Mouse (Mus musculus) c-Kit-positive CD71-positive TER-119-positive erythroid progenitor cells, embryonic 14.5 days (primary cell): ENCODE measurements around the gene Ppp6c.
"Not testable (repeated sequence)": the region's sequence is repeated elsewhere in the genome, so short reads cannot be mapped to it uniquely, and the experiment has no call there.

ENCODE experiments used
- DNase-seq: peaks from one replicate; pipeline ENCODE4 v3.0.0-alpha.2; 2013; ENCODE audit warnings: low spot score

The Ppp6c gene

DNA sequence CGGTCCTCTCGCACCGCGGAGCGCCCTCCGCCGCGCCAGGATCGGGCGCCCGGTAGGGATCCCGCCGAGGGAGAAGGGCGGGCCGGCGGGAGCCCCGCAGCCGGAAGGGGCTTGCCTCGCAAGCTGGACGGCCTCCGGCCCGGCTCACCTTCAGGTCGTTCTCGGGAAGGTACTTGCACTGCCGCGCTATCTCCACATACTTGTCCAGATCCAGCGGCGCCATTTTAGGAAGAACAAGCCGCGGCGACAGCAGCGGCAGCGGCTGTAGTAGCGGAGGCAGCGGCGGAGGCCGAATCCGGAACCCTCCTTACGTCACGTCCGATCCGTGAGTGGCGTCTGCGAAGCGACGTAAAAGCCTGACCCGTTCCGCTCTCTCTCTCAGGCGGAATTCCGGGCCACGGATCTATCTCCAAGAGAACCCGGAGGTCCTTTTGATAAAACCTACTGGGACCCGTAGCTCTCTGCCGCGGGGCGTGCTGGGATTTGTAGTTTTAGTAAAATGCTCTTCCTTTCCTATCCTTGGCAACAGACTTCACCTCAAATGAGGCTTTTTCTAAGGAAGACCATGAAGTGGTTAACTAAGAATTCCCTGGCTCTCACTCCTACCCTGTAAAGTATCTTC is at the start of gene Ppp6c:
TSS of gene Ppp6c (minus strand) at position 433 of the 622 bp plus-strand sequence.
- DNase-seq = peak; percentile 93

DNA sequence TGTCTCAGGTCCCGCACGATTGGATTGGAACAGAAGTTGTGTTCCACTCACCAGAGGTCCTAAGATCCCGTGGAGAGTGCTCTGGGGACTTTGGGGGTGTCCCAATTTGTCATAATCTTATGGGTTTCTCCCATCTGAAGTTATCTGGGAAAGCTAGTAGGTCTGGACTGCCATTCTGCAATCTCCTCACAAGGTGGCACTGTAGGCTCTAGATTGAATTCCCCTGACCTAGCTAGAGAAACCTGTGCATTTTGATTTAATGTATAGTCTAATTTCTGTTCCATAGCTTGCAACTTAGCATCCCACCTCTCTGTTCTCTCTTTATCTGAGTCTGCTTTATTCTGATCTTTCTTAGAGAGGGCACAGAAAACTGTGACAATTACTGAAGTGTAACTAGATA is 42.1 kb upstream of the Ppp6c start:
- DNase-seq = peak; percentile 57

DNA sequence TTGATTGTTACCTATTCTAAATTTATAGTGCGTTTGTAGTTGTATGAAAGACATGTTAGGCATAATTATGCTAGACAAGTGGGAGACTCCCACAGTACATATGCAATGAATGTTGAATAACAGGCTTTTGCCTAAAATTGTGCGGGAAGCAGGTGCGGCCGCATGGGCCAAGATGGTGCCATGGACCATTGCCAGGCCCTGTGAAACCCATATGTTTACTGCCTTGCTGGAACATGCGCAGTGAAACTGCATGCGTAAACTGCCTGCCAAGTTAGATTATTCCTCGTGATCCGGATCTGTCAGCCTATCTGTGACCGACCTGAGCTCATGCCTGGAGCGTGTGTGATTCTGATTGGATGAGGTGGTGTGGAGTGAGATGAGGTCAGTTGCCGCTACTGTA is 26.0 kb upstream of the Ppp6c start:
- not testable (repeated sequence) for DNase-seq

DNA sequence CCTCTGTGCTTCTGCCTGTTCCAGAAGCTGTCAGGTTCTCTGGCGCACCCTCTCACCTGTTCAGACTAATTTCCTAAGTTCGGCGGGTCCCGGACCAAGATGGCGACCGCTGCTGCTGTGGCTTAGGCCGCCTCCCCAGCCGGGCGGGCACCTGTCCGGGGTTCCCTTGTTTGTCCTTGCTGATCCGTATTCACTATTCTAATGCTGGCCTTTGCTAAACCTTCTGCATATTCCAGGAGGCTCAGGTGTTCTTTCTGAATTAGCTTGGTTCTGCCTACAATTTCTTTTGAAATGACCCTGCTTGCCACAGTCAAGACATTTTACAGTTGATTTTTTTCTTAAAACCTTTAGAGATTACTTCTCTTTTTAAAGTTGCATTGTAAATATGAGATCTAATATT is 20.6 kb upstream of the Ppp6c start:
- DNase-seq = not testable (repeated sequence)

DNA sequence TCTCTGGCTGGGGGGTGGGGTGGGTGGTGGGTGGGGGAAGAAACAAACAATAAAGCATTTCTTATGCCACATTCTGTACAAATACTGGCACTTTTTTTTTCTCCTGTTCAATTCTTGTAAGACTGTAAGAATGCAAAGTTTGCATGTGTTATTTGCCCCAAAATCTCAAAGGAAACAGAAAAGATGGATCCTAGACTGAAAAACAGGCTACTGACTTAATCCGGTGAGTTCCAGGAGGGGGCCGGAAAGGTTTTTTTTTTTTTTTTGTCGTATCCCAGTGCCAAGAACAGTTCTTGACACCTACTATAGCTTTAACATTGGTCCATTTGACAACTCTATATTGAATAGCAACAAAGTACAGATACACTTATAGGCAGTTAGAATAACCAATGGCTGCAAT is 480 bp upstream of the Ppp6c start:
- DNase-seq = no peak

GRCm38 (mm10) chr2:39225331-39226018 is 776 bp downstream of the Ppp6c start:
- peak; percentile 31 for DNase-seq

- peak; percentile 21 for DNase-seq
Measured at GRCm38 (mm10) chr2:39224621-39225020, 1.6 kb downstream of the Ppp6c start.

- no peak for DNase-seq
Measured at GRCm38 (mm10) chr2:39220010-39220409, 6.2 kb downstream of the Ppp6c start.

- DNase-seq = no peak
Measured at GRCm38 (mm10) chr2:39219034-39219433, 7.2 kb downstream of the Ppp6c start.

DNA sequence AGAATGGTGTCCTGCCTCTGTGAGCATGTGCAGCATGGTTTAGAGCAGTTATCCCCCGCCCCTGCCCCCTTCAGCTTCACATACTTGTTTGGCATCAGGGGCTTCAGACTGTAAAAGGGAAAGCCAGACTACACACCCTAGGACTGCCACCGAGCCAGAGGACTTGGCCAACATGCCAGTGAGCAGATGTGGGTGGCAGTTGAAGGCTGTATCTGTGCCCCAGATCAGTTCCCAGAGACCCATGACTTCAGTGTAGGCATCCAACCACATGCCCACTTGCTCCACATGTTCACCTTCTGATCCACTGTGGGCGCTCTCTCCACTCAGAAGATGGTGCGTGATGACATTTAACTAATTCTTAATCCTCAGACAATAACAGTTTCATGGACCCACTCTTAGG is 9.1 kb downstream of the Ppp6c start:
- DNase-seq = no peak

- DNase-seq = no peak
Measured at GRCm38 (mm10) chr2:39210738-39211137, 15.5 kb downstream of the Ppp6c start.

DNA sequence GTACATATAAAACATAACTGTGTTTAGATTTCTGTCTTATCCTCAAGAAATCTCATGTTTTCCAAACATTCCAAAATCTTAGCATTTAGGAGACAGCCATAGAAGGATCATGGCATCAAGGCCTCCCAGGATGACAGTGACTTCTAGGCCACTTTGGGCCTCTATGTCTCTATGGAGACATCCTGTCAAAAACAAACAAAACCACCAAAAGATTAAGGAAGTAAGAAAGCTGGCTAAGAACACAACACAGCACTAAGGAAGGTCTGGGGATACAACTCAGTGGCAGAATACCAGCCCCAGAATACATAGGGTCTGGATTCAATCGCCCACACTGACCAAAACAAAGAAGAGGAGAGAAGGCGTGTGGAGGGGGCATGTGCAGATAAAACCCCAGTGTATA is 22.9 kb downstream of the Ppp6c start:
- DNase-seq = no peak

- DNase-seq = no peak
Measured at GRCm38 (mm10) chr2:39194809-39195208, 31.4 kb downstream of the Ppp6c start.

GRCm38 (mm10) chr2:39190561-39191056 is 35.6 kb downstream of the Ppp6c start, which contains the start of gene Scai:
Gene Scai, minus strand, starts transcription at chr2:39190734.
- peak; percentile 98 for DNase-seq

- peak; percentile 26 for DNase-seq
Measured at GRCm38 (mm10) chr2:39189961-39190560, 36.2 kb downstream of the Ppp6c start.

DNA sequence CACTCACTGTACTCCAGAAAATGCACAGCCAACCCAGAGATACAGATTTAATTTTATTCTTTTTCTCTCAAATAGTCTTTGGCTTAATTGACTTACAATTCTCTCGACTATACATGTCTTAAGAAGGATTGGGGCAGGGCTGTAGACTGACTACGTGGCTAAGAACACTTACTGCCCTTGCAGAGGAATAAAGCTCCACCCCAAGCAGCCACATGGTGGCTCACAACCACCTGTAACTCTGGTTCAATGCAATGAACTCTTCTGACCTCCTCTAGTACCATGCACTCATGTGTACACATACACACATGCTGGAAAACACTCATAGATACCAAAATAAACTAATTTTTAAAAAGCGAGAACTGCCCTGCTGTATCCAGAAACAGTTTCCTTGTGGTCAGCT is 40.3 kb downstream of the Ppp6c start:
- no peak for DNase-seq

GRCm38 (mm10) chr2:39183587-39183986 is 42.7 kb downstream of the Ppp6c start:
- no peak for DNase-seq

- DNase-seq = no peak
Measured at GRCm38 (mm10) chr2:39160996-39161395, 65.3 kb downstream of the Ppp6c start.

DNA sequence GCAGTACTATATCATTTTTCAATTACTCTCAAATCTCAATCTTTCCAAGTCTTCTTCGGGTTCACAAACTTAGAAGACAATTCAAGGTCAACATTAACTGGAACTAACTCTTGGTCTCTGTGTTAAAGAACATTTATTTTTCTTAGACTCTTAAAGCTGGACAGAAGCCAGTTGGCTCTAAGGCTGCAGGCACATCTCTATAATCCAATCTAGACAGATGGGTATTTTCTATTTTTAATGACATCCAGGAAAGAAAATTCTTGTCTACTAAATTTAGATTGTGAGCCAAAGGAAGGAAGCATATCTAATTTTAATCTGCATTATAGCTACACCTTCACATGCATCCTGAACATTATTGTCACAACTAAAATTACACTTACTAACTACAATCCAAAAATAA is 68.3 kb downstream of the Ppp6c start:
- DNase-seq = no peak

DNA sequence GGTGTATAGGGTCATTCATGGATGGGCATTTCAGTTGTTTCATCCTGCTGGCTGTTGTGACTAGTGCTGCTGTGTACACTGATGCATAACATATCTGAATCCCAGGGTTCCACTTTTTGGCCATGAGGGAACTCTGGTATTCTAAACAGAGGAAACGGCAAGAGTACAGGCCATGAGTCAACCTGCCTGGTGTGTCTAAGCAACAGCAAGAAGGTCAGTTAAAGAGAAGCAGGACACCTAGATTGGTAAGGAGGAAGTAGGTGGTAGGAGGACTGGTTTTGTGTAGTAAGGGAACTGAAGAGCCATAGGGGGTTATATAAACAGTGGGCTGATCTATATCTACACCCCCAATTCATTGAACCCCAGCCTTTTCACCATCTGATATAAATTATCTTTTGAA is 69.4 kb downstream of the Ppp6c start:
- DNase-seq = no peak

DNA sequence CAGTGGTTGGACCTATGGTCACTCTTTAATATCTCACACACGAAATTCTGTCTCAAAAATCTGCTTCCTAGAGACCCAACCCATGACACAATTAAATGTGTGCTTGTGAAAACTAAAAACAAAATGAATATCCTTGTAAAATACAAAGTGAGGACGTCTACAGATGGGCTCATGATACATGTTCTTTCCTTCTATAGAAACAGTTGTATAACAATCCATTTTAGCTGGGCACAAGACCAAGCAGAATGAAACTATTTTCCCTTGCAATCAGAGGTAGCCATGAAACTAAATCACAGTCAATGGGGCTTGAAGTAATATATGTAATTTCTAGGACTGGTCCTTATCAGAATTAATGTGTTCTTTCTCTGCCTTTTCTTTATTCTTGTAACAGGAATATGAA is 75.3 kb downstream of the Ppp6c start:
- no peak for DNase-seq

DNA sequence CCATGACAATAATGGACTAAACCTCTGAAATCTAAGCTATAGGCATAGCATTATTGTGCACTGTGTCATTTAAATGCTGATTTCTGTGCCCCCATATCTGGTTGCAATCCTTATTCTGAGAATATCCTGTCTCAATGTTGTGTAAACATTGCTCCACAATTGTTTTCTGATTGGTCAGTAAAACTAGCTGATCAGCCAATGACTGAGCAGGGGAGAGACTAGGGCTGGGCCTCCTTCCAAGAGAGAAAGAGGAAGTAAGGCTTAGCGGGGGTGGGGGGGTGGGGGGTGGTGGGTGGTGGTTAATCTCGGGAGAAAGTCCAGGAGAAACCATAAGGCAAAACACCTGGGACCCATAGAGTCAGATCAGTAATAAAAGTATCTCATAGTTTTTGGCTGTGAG is 78.2 kb downstream of the Ppp6c start:
- no peak for DNase-seq

DNA sequence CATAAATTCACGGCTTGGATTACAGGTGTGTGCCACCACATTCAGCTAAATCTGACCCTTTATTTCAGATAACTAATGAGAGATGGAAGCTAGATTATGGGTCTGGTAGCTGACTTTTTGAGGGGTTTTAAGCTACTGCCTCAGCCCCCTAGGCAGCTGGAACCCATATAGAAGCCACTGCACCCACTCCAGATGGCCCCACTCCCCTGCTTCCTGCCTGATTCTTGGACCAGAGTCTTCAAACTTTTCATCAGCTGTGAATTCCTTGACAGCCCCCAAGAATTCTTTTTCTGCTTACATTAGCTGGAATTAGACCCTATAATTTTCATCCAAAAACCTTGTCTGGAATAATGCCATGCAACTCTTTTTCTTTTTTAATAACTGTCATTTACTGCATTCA is 79.8 kb downstream of the Ppp6c start:
- no peak for DNase-seq
